Mouse (Mus musculus) adrenal gland, postnatal 4 days (tissue): Measurements from ENCODE around the gene Armcx2. TPM values are rescaled to one million over a fixed set of nuclear protein-coding genes. Genes with fewer than 3 reads are reported as not detected.
A peak's percentile ranks its signal among the peaks of the same experiment; 100 is the strongest.
"Not testable (repeated sequence)": the region's sequence is repeated elsewhere in the genome, so short reads cannot be mapped to it uniquely, and the experiment has no call there.

Experiments
- DNase-seq, 2 experiments: peaks; one replicate each; pipeline ENCODE4 v3.0.0; 2021 to 2022; ENCODE audit warnings: low spot score in 2 of 2, mixed read lengths in 2 of 2
- long read RNA-seq, 2 experiments: library from polyadenylated mRNA; stranded (forward); transcript quantifications; one replicate each; pipeline ENCODE4 v2.0.0; 2021
- microRNA-seq: library from miRNA; unstranded; fragments of <30 nt; microRNA quantifications from one replicate; pipeline ENCODE4 v1.2.0, GENCODE M21; 2021
- total RNA-seq, 2 experiments: library from RNA; stranded (reverse); gene quantifications; 2 replicates each; pipeline ENCODE4 v1.2.3; 2021

Armcx2 gene
- 10 to 100 TPM; 76.5 to 79.9 TPM for total RNA-seq
- long read RNA-seq, experiment 1, transcript Armcx2-202 (6 exons, 3,666 nt): major isoform, 8 of 21 reads
- long read RNA-seq, experiment 1, partial matches to known transcripts: 0 of 21 reads
- long read RNA-seq, experiment 1, other reads (novel, unspliced or antisense): 12 of 21 reads
- long read RNA-seq, experiment 2, transcript Armcx2-202 (6 exons, 3,666 nt): major isoform, 10 of 43 reads
- long read RNA-seq, experiment 2, partial matches to known transcripts: 4 of 43 reads
- long read RNA-seq, experiment 2, other reads (novel, unspliced or antisense): 28 of 43 reads

GRCm38 (mm10) chrX:134808755-134809224 lies at the start of gene Armcx2:
Gene Armcx2, minus strand, starts transcription at chrX:134809221.
- DNase-seq: peak in 1 of 2 experiments; percentile 3

DNA sequence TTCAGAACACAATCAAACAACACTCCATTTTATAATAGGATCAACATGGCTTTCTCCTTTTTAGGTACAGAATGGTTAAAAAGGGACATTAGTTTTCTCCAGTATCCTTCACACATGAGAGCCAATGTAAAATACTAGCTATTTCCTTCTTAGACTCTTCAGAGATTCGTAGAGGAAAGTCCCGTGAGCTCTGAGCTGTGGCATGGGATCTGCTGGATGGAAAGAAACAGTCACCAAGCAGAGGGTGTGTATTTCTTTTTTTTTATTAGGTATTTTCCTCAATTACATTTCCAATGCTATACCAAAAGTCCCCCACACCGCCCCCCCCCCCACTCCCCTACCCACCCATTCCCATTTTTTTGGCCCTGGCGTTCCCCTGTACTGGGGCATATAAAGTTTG lies 40.6 kb upstream of the Armcx2 start:
- DNase-seq: no peak

DNA sequence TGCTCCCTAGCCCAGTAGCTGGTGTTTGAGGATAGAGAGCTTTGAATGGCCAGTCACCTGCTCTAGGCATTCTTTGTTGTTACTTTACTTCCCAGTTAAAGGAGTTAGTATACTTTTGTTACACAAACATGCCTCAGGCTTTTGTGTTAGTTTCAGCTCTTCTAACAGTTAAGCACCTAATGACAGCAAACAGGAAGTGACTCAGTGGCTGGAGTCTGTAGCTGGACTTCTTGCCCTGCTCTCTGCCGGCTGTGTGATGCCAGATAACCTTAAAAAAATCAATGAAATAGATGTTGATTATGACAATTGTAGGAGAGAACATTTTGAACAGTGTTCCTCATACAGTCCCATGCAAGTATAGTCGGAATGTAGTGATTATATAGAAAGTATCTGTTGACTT lies 35.4 kb upstream of the Armcx2 start:
- no peak for DNase-seq

DNA sequence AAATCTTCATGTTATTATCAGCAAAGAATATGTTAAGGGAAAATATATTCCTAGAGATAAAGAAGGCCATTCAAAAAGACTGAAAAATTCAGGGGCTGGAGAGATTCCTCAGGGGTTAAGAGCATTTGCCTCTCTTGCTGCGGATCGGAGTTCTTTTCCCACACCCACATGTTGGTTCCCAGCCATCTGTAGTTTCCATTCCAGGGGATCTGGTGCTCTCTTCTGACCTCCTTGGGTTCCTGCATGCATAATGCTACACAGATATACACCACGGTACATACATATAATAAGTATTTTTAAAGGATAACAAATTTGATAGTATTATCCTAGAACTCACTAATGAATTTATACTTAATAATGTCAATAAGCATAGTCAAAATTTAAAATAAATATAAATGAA lies 21.5 kb upstream of the Armcx2 start:
- DNase-seq: no peak

- peak in 1 of 2 experiments; percentile 5 for DNase-seq
These were observed 927 bp downstream of the Armcx2 start for GRCm38 (mm10) chrX:134807833-134808754.

GRCm38 (mm10) chrX:134787728-134788127 lies 21.3 kb downstream of the Armcx2 start:
- DNase-seq: no peak

GRCm38 (mm10) chrX:134763428-134764198 lies 45.4 kb downstream of the Armcx2 start:
- DNase-seq: not testable (repeated sequence)

- no peak for DNase-seq
These were observed 51.6 kb downstream of the Armcx2 start for GRCm38 (mm10) chrX:134757293-134757995.

GRCm38 (mm10) chrX:134756434-134757292 lies 52.4 kb downstream of the Armcx2 start, which contains the start of gene Armcx3:
Gene Armcx3, plus strand, starts transcription at chrX:134756595.
- DNase-seq: no peak

Small RNA genes within 50 kb of the gene (microRNA-seq; reads per million reads assigned to microRNA genes)
- gene Mir7093: not detected

Other genes starting within 250 kb of the Armcx2 start
- 1 to 10 TPM; 1.6 to 2.1 TPM for gene Btk, start 225.7 kb downstream of the Armcx2 start, total RNA-seq
- 100 to 1,000 TPM; 362 to 397 TPM for gene Rpl36a, start 223.6 kb downstream of the Armcx2 start, total RNA-seq
- 1 to 10 TPM; 7.8 to 7.9 TPM for gene Gla, start 208.1 kb downstream of the Armcx2 start, total RNA-seq
- 100 to 1,000 TPM in 1 of 2 experiments, 10 to 100 TPM in 1; 95.1 to 102 TPM for gene Hnrnph2, start 208.0 kb downstream of the Armcx2 start, total RNA-seq
- gene Armcx4, start 122.7 kb downstream of the Armcx2 start, total RNA-seq: 10 to 100 TPM; 23.8 to 26.2 TPM
- 10 to 100 TPM; 32.7 to 36.5 TPM for gene Armcx1, start 91.3 kb downstream of the Armcx2 start, total RNA-seq
- 10 to 100 TPM; 17.1 to 23.4 TPM for gene Armcx6, start 57.8 kb downstream of the Armcx2 start, total RNA-seq
- 10 to 100 TPM; 48.2 to 48.9 TPM for gene Armcx3, start 52.6 kb downstream of the Armcx2 start, total RNA-seq
- under 1 TPM; 0.28 TPM for gene Nxf2, start 155.5 kb upstream of the Armcx2 start, total RNA-seq
- gene Zmat1, start 200.0 kb upstream of the Armcx2 start, total RNA-seq: 1 to 10 TPM; 7.3 to 8.3 TPM